Mouse (Mus musculus): Measurements from ENCODE around the gene Cdh22.
A peak's percentile ranks its signal among the peaks of the same experiment; 100 is the strongest.

Gene Cdh22

GRCm38 (mm10) chr2:165250903-165251302 is 16.2 kb upstream of the Cdh22 start:
- no peak for DNase-seq (ENCODE audit: low spot score in 2 of 2)

- no peak for DNase-seq (ENCODE audit: low spot score in 2 of 2)
Measured at GRCm38 (mm10) chr2:165248967-165249366, 14.3 kb upstream of the Cdh22 start.

GRCm38 (mm10) chr2:165246349-165246748 is 11.7 kb upstream of the Cdh22 start:
- no peak for DNase-seq (ENCODE audit: low spot score in 2 of 2)

GRCm38 (mm10) chr2:165243122-165243720 is 8.6 kb upstream of the Cdh22 start:
- DNase-seq (ENCODE audit: low spot score in 2 of 2): no peak

DNA sequence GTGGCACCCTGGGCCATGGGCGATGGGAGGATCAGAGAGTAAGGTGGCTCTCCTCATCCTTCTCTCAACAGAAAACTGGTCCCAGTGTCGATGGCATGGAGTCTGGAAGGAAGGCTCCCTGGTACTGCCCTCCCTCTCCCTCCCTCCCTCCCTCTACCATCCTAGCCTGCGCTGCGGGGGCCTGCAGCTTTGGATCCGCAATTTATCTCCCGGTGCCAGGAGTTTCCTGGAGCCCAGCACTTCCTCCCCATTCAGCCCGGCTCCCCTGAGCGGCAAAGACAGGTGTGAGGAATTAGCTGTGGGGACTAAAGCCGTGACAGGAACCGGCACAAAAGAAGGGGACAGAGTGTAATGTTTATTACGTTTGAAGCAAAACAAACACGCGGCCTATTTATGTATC is 7.9 kb upstream of the Cdh22 start:
- DNase-seq (ENCODE audit: low spot score in 2 of 2): no peak

- no peak for DNase-seq (ENCODE audit: low spot score in 2 of 2)
Measured at GRCm38 (mm10) chr2:165241786-165242185, 7.1 kb upstream of the Cdh22 start.

- DNase-seq (ENCODE audit: low spot score in 2 of 2): no peak
Measured at GRCm38 (mm10) chr2:165240371-165240770, 5.7 kb upstream of the Cdh22 start.

DNA sequence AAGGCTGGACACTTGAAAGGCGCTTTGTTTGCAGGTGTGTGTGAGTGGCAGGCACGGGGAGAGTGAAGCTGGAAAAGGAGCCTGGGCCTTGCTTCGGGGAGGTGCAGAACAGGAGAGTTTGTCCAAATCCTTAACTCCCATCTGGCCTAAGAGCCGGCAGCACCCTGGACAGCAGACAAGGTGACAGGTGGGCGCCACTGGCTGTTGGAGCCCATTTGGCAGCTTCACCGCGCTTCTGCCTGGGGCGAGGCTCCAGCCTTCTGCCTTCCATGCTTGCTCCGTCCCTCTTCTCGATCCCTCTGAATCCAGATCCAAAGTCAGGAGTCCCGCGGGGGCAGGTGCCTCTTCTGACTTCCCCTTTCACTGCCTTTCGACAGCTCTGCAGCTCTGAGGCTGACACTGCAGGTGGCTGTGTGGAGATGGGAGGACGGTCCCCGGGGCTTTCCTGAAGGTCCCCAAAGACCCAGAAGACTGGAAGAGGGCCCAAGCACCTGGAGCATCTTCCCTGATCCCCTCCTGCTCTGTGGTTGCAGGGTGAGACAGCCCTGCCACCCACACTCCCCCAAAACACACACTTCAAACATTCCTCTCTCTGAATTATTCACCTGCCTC is 5.0 kb upstream of the Cdh22 start:
- no peak for DNase-seq (ENCODE audit: low spot score in 2 of 2)

- no peak for DNase-seq (ENCODE audit: low spot score in 2 of 2)
Measured at GRCm38 (mm10) chr2:165238416-165239145, 3.9 kb upstream of the Cdh22 start.

GRCm38 (mm10) chr2:165234291-165234612 is 401 bp downstream of the Cdh22 start:
- DNase-seq (ENCODE audit: low spot score in 2 of 2): no peak

DNA sequence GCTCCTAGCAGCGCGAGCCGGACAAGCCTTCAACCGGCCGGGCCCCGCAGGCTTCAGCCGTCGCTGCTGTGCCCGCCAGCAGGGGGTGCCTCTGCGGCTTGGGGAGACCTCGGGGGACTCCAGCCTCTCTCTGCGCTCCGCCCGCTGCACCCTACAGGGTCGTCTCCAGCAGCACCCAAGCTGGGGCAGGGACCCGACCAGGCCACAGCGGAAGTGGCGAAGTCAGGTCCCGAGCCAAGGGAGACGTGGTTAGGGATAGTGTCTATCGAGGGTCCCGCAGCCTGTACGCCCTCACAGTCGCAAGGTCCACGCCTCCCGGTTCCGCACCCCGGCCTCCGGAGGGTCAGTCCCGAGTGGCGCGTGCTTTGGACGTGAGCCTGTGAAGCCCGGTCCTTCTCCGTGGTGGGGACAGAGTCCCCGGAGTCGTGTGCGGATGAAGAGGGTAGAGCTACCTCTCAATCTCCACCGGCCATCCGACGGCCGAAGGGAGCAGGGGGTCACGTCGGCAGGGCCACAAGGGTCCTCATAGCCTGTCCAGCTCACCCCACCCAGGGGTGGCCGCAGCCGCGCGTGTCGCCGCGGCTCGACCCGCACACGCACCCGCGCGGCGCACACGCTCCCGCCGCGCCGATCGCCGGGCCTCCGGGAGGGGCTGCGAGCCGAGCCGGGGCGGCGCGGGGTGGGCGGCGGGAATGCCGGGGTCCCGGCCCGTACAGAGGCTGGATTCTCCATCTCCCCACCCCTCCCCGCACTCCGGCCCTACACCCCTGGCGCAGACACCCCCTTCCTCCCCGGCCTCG is 962 bp downstream of the Cdh22 start:
- peak; percentile 28 to 40 for DNase-seq (ENCODE audit: low spot score in 2 of 2)

GRCm38 (mm10) chr2:165229050-165229449 is 5.6 kb downstream of the Cdh22 start:
- DNase-seq (ENCODE audit: low spot score in 2 of 2): no peak

- DNase-seq (ENCODE audit: low spot score in 2 of 2): no peak
Measured at GRCm38 (mm10) chr2:165223837-165224236, 10.8 kb downstream of the Cdh22 start.

GRCm38 (mm10) chr2:165221952-165222351 is 12.7 kb downstream of the Cdh22 start:
- DNase-seq (ENCODE audit: low spot score in 2 of 2): no peak

DNA sequence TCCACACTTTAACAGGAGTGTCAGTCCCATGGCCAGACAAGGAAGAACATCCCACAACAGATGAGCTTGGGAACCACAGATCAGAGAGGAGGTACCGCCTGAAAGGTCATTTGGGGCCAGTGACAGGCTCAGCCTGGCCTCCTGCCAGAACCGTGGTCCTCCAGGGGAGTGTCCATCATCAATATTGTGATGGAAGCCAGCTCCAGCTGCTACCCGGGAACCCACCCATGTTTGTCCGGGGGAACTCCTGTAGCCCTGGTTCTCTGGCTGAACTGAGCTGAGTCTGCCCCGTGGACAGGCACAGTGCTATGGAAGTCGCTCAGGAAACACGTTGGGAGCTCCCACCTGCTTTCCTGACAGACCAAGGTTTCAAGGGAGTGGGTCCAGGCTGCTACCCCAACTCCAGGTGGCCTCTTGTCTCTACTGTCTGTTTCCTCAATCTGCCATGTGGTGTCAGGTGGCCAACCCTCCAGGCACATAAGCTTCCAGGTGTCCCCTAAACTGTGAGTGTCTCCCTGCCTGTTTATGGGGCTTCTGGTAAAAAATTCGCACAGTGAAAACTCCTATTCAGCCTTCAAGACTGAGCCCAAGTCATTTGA is 14.2 kb downstream of the Cdh22 start:
- no peak for DNase-seq (ENCODE audit: low spot score in 2 of 2)

DNA sequence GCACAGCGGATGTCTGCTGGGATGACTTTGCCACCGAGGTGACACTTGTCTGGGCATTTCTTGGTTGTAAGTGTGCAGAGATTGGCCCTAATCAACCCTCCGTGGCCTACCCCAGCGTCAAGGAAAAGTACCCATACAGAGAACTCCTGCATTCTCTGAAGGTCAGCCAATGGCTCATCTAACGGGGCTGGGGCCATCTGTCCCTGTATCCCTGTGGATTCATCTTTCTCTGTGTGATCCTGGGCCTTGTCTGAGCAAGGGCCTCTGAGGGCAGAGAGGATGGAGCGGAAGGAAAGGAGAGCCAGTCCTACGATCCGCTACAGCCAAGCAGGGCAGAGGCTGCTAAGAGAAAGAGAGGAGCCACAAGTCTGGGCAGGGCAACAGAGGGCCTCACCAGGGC is 15.7 kb downstream of the Cdh22 start:
- no peak for DNase-seq (ENCODE audit: low spot score in 2 of 2)

DNA sequence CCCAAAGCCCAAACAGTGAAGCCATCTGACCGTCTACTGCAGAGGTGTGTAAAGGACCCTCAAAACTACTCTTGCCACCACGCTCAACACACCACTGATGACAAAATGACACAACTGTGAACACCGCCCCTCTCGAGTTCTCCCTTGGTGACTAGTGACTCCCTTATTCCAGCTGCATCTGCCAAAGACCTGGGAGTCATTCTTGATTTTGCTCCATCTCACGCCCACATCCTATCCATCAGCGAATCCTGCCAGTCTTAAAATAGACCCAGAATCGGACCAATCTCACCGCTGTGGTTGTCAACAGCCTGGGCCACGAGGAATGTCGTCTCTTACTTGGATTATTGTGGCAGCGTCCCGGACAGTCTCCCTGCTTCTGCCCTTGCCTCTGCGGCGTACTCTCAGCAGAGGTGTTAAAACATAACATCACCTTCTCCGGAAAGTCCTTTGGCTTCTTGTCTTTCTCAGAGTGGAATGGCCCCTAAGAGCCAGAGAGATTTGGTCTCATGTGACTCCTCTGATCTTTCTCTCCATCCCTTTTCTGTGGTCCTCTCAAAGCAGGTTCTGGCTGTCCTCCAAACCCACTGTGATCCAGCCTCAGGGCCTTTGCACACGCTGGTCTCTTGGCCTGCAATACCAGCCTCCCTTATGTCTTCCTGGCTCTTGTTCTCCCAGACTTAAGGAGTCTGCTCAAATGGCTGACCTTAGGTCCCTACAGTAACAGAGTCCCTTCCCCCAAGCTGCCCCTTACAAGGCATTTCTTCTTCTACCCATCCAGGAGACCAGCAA is 17.1 kb downstream of the Cdh22 start:
- DNase-seq (ENCODE audit: low spot score in 2 of 2): no peak

DNA sequence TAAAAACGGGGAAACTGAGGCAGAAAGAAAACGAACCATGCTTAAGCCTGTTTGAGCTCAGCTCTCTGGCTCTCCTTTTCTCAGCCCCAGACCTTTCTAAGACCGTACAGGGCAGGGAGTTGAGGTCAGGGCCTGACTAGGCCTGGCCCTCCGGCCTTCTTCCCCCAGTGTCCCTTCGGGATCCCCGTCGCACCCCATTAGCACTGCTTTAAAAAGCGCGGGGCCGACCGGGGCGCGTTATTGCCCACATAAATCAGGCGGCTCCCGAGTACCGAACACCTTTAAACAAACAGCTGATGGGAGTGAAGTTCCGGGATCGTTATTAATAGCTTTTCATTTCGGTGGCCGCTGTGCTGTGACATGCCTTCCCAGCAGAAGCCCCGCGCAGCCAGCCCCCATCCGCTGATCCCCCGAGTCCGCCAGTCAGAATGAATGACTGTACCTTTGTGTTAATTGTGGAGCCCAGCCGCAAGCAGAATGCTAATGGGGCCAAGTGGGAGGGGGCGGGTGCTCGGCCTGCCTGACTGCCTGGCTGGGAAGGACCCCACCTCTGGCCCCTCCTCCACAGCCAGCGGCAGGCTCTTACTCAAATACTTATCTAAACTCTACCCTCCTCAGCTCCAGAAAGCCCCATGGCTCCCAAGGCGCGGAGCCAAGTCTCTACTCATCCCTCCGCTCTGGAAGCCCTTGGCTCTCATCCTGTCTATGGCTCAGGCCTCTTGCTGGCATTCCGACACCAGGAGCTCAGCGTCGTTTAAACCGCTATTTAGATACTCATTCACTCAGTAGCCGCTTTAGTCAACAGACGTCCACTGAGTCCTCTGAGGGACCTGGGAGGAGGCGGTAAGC is 19.3 kb downstream of the Cdh22 start:
- no peak for DNase-seq (ENCODE audit: low spot score in 2 of 2)

- no peak for DNase-seq (ENCODE audit: low spot score in 2 of 2)
Measured at GRCm38 (mm10) chr2:165211426-165212079, 23.1 kb downstream of the Cdh22 start.

- no peak for DNase-seq (ENCODE audit: low spot score in 2 of 2)
Measured at GRCm38 (mm10) chr2:165210948-165211347, 23.7 kb downstream of the Cdh22 start.

Data from frontal cortex, postnatal 25 days (tissue).